Mouse (Mus musculus) midbrain, embryonic 11.5 days (tissue): ENCODE data around the gene Prkab2. TPM values are rescaled to one million over a fixed set of nuclear protein-coding genes. Genes with fewer than 3 reads are reported as not detected.

Experiments used
- ATAC-seq: fragments of 200-750 bp; cut with Nextera tagmentation; 2 replicates; pipeline ENCODE4 v1.8.0; 2017; ENCODE audit warnings: moderate TSS enrichment, moderate library complexity; ENCODE audit not compliant: low FRiP score
- DNase-seq: peaks from one replicate; pipeline ENCODE4 v3.0.0; 2015; ENCODE audit warnings: low spot score; ENCODE audit errors: missing footprints
- H3K27ac ChIP-seq: fragments of 300-500 bp; sonication (generic); 2 replicates; pipeline ENCODE4 v1.5.1; 2014; ENCODE audit warnings: low read depth, low read length
- H3K27me3 ChIP-seq: fragments of 300-500 bp; sonication (generic); 2 replicates; pipeline ENCODE4 v1.6.1; 2014; ENCODE audit warnings: mild to moderate bottlenecking, low read length, moderate library complexity, mixed read lengths; ENCODE audit not compliant: control insufficient read depth, insufficient read depth
- H3K36me3 ChIP-seq: fragments of 300-500 bp; sonication (generic); 2 replicates; pipeline ENCODE4 v1.6.1; 2014; ENCODE audit warnings: mild to moderate bottlenecking, low read length, moderate library complexity, mixed read lengths; ENCODE audit not compliant: control insufficient read depth, insufficient read depth
- H3K4me1 ChIP-seq: fragments of 300-500 bp; sonication (generic); 2 replicates; pipeline ENCODE4 v1.6.1; 2014; ENCODE audit warnings: low read length; ENCODE audit not compliant: control insufficient read depth, insufficient read depth
- H3K4me2 ChIP-seq: fragments of 300-500 bp; sonication (generic); 2 replicates; pipeline ENCODE4 v1.6.1; 2014; ENCODE audit warnings: mild to moderate bottlenecking, moderate library complexity
- H3K4me3 ChIP-seq: fragments of 300-500 bp; sonication (generic); 2 replicates; pipeline ENCODE4 v1.5.1; 2014; ENCODE audit warnings: low read depth, low read length
- H3K9ac ChIP-seq: fragments of 300-500 bp; sonication (generic); 2 replicates; pipeline ENCODE4 v1.6.1; 2014; ENCODE audit warnings: low read length
- H3K9me3 ChIP-seq: fragments of 300-500 bp; sonication (generic); 2 replicates; pipeline ENCODE4 v1.6.1; 2016; ENCODE audit warnings: low read length; ENCODE audit not compliant: control insufficient read depth
- WGBS: fragments of 180-500 bp; shearing (Covaris S2); extraction: QIAGEN DNeasy Blood & Tissue Kit; methylation state at CpG from one replicate; pipeline ENCODE4 v1.1.7; 2014; 5-methylcytosine and 5-hydroxymethylcytosine counted together
- polyA plus RNA-seq: library from polyadenylated mRNA; unstranded; fragments of >200 nt; fragmentation: Nextera tagmentation; extraction: Ambion mirVana; gene quantifications from 2 replicates; pipeline ENCODE4 v1.2.1, GENCODE M21; 2014

Gene Prkab2
- polyA plus RNA-seq, 1 experiment from 2014 or later: 6.9 TPM

GRCm38 (mm10) chr3:97620657-97621056, 37.3 kb upstream of the Prkab2 start:
- no peak overlapping the region for H3K27ac ChIP-seq
- no peaks in the 10 kb centered on the region for H3K4me1 ChIP-seq
- H3K36me3 ChIP-seq: no peaks in the 10 kb centered on the region
- ATAC-seq: no peak
- no peaks in the 10 kb centered on the region for H3K9me3 ChIP-seq
- no peak for DNase-seq
- H3K9ac ChIP-seq: no peak overlapping the region
- no peaks in the 10 kb centered on the region for H3K27me3 ChIP-seq
- no peak overlapping the region for H3K4me2 ChIP-seq
- no peak overlapping the region for H3K4me3 ChIP-seq
- WGBS: 91% methylated on average over 4 of the region's 4 CpGs

GRCm38 (mm10) chr3:97624611-97625010, 33.4 kb upstream of the Prkab2 start:
- Histone ChIP-seq H3K4me3 (no peak overlapping the region), H3K9me3 (no peaks in the 10 kb centered on the region), H3K9ac (no peak overlapping the region), H3K27me3 (no peaks in the 10 kb centered on the region; the same call in 1 of the 2 replicates), H3K4me1 (no peaks in the 10 kb centered on the region), H3K36me3 (no peaks in the 10 kb centered on the region), H3K4me2 (no peak overlapping the region), H3K27ac (no peak overlapping the region)
- WGBS: 45% methylated on average over 2 of the region's 2 CpGs
- no peak for ATAC-seq
- DNase-seq: no peak

GRCm38 (mm10) chr3:97627893-97628292, 30.1 kb upstream of the Prkab2 start:
- Histone ChIP-seq H3K36me3 (no peaks in the 10 kb centered on the region), H3K4me2 (no peak overlapping the region), H3K9ac (no peak overlapping the region), H3K4me1 (no peaks in the 10 kb centered on the region), H3K4me3 (no peak overlapping the region), H3K27me3 (no peaks in the 10 kb centered on the region; the same call in 1 of the 2 replicates), H3K27ac (no peak overlapping the region), H3K9me3 (no peaks in the 10 kb centered on the region)
- 85% methylated on average over 7 of the region's 7 CpGs for WGBS
- ATAC-seq (no peak), DNase-seq (no peak)

GRCm38 (mm10) chr3:97628391-97629001, 29.5 kb upstream of the Prkab2 start, which contains the start of gene Fmo5:
TSS of gene Fmo5 (plus strand) at chr3:97628804.
- Histone ChIP-seq H3K27me3 (no peaks in the 10 kb centered on the region; the same call in 1 of the 2 replicates), H3K27ac (no peak within 1 kb of the TSS), H3K4me1 (no peaks in the 10 kb centered on the region), H3K4me2 (peak within 1 kb of the TSS; percentile 45), H3K4me3 (peak within 1 kb of the TSS; percentile 24), H3K9me3 (no peaks in the 10 kb centered on the region), H3K36me3 (no peaks in the 10 kb centered on the region), H3K9ac (peak within 1 kb of the TSS; percentile 46)
- WGBS: 6% methylated on average over 18 of the region's 18 CpGs
- ATAC-seq: no peak
- peak; percentile 85 for DNase-seq

GRCm38 (mm10) chr3:97629941-97630340, 28.1 kb upstream of the Prkab2 start:
- DNase-seq (no peak), ATAC-seq (no peak)
- H3K36me3 ChIP-seq: no peaks in the 10 kb centered on the region
- H3K27ac ChIP-seq: no peak overlapping the region
- no peak overlapping the region for H3K4me3 ChIP-seq
- no peaks in the 10 kb centered on the region for H3K9me3 ChIP-seq
- H3K4me2 ChIP-seq: no peak overlapping the region
- no peaks in the 10 kb centered on the region; the same call in 1 of the 2 replicates for H3K27me3 ChIP-seq
- no peak overlapping the region for H3K9ac ChIP-seq
- H3K4me1 ChIP-seq: no peaks in the 10 kb centered on the region
- 87% methylated on average over 4 of the region's 4 CpGs for WGBS

- no peaks in the 10 kb centered on the region for H3K4me1 ChIP-seq
- ATAC-seq: no peak
Observed at GRCm38 (mm10) chr3:97630746-97631145, 27.2 kb upstream of the Prkab2 start.

GRCm38 (mm10) chr3:97631258-97631860, 26.6 kb upstream of the Prkab2 start:
- H3K4me2 ChIP-seq: no peak overlapping the region
- H3K9ac ChIP-seq: no peak overlapping the region
- DNase-seq (no peak), ATAC-seq (no peak)
- H3K4me1 ChIP-seq: no peaks in the 10 kb centered on the region
- no peak overlapping the region for H3K27ac ChIP-seq
- no peaks in the 10 kb centered on the region for H3K9me3 ChIP-seq
- 90% methylated on average over 8 of the region's 8 CpGs for WGBS
- no peak overlapping the region for H3K4me3 ChIP-seq
- no peaks in the 10 kb centered on the region for H3K36me3 ChIP-seq
- no peaks in the 10 kb centered on the region; the same call in 1 of the 2 replicates for H3K27me3 ChIP-seq

More at GRCm38 (mm10) chr3:97630746-97631145, 27.2 kb upstream of the Prkab2 start:
- Histone ChIP-seq H3K27me3 (no peaks in the 10 kb centered on the region; the same call in 1 of the 2 replicates), H3K4me2 (no peak overlapping the region), H3K27ac (no peak overlapping the region), H3K9ac (no peak overlapping the region), H3K9me3 (no peaks in the 10 kb centered on the region), H3K36me3 (no peaks in the 10 kb centered on the region), H3K4me3 (no peak overlapping the region)
- WGBS: 95% methylated on average over 4 of the region's 4 CpGs
- DNase-seq: no peak

- Histone ChIP-seq H3K27ac (no peak overlapping the region), H3K4me2 (no peak overlapping the region), H3K9me3 (no peaks in the 10 kb centered on the region), H3K9ac (no peak overlapping the region), H3K4me3 (no peak overlapping the region), H3K27me3 (no peaks in the 10 kb centered on the region), H3K4me1 (no peaks in the 10 kb centered on the region), H3K36me3 (no peaks in the 10 kb centered on the region)
- no peak for ATAC-seq
- DNase-seq: no peak
- WGBS: 81% methylated on average over 4 of the region's 4 CpGs
Observed at GRCm38 (mm10) chr3:97633456-97633855, 24.5 kb upstream of the Prkab2 start.

GRCm38 (mm10) chr3:97634288-97634761, 23.7 kb upstream of the Prkab2 start:
- Histone ChIP-seq H3K36me3 (no peaks in the 10 kb centered on the region), H3K9ac (no peak overlapping the region), H3K4me1 (no peaks in the 10 kb centered on the region), H3K4me2 (no peak overlapping the region), H3K27me3 (no peaks in the 10 kb centered on the region), H3K4me3 (no peak overlapping the region), H3K27ac (no peak overlapping the region), H3K9me3 (no peaks in the 10 kb centered on the region)
- no peak for ATAC-seq
- 87% methylated on average over 3 of the region's 3 CpGs for WGBS
- no peak for DNase-seq
